Mouse (Mus musculus): ENCODE measurements around the gene Uck1. TPM values are rescaled to one million over a fixed set of nuclear protein-coding genes. Genes with fewer than 3 reads are reported as not detected.

The Uck1 gene
- total and polyA plus RNA-seq, 3 experiments: 60.6 to 73.7 TPM; not detected in 1

- Histone ChIP-seq H3K27ac (ENCODE audit: control insufficient read depth, low read depth, low read length) (peak overlapping the region; percentile 75), H3K36me3 (ENCODE audit: control insufficient read depth in 1 of 2, insufficient read depth in 2 of 2, low read length in 2 of 2) (peaks cover 2 to 38% of the 10 kb centered on the region in 2 experiments; a peak in 3 of 4 replicates), H3K4me3 (ENCODE audit: control insufficient read depth in 1 of 2, insufficient read depth in 1 of 2, low read depth in 2 of 2, low read length in 2 of 2) (peak overlapping the region; percentile 67 to 77), H3K79me2 (ENCODE audit: control insufficient read depth, insufficient read depth, low read length, poor library complexity) (peaks cover 4% of the 10 kb centered on the region; the same call in 1 of the 2 replicates), H3K4me1 (ENCODE audit: control insufficient read depth in 1 of 2, insufficient read depth in 2 of 2, low read length in 2 of 2) (peaks cover 15 to 29% of the 10 kb centered on the region in 2 experiments), H3K9ac (ENCODE audit: control insufficient read depth, low read depth, low read length, poor library complexity, severe bottlenecking) (peak overlapping the region; percentile 83), H3K27me3 (ENCODE audit: control insufficient read depth in 1 of 2, insufficient read depth in 2 of 2, low read length in 2 of 2) (no peaks in the 10 kb centered on the region), H3K9me3 (replicated peaks; ENCODE audit: insufficient read depth, low read length) (no peaks in the 10 kb centered on the region)
- DNase-seq (ENCODE audit: low read depth, low spot score): no peak
- no peak for TF ChIP-seq ETS1 (IDR thresholded peaks at IDR 0.05; ENCODE audit: low read depth, low read length)
- no peak for TF ChIP-seq CHD1 (IDR thresholded peaks at IDR 0.05; ENCODE audit: low read depth, low read length)
- TF ChIP-seq ZC3H11A (IDR thresholded peaks at IDR 0.05; ENCODE audit: low read depth, low read length): no peak
- no peak for TF ChIP-seq E2F4 (IDR thresholded peaks at IDR 0.05; ENCODE audit: borderline replicate concordance, low read depth, low read length)
Measured at GRCm38 (mm10) chr2:32237571-32237970, 22.4 kb downstream of the Uck1 start.

GRCm38 (mm10) chr2:32236760-32237487, 23.0 kb downstream of the Uck1 start:
- Histone ChIP-seq H3K79me2 (ENCODE audit: control insufficient read depth, insufficient read depth, low read length, poor library complexity) (peaks cover 4% of the 10 kb centered on the region; the same call in 1 of the 2 replicates), H3K27me3 (ENCODE audit: control insufficient read depth in 1 of 2, insufficient read depth in 2 of 2, low read length in 2 of 2) (no peaks in the 10 kb centered on the region), H3K9ac (ENCODE audit: control insufficient read depth, low read depth, low read length, poor library complexity, severe bottlenecking) (peak overlapping the region; percentile 83), H3K36me3 (ENCODE audit: control insufficient read depth in 1 of 2, insufficient read depth in 2 of 2, low read length in 2 of 2) (peaks cover 0 to 38% of the 10 kb centered on the region in 2 experiments; a peak in 3 of 4 replicates), H3K9me3 (replicated peaks; ENCODE audit: insufficient read depth, low read length) (no peaks in the 10 kb centered on the region), H3K4me1 (ENCODE audit: control insufficient read depth in 1 of 2, insufficient read depth in 2 of 2, low read length in 2 of 2) (peaks cover 15 to 29% of the 10 kb centered on the region in 2 experiments), H3K4me3 (ENCODE audit: control insufficient read depth in 1 of 2, insufficient read depth in 1 of 2, low read depth in 2 of 2, low read length in 2 of 2) (peak overlapping the region; percentile 67 to 77), H3K27ac (ENCODE audit: control insufficient read depth, low read depth, low read length) (peak overlapping the region; percentile 75)
- peak; percentile 79 for DNase-seq (ENCODE audit: low read depth, low spot score)
- TF ChIP-seq CHD1 (IDR thresholded peaks at IDR 0.05; ENCODE audit: low read depth, low read length) (peak; percentile 81; the same call in 1 of the 2 replicates), ZKSCAN1 (IDR thresholded peaks at IDR 0.05; ENCODE audit: low read depth, low read length) (no peak), POLR2A (IDR thresholded peaks at IDR 0.05; ENCODE audit: control insufficient read depth in 1 of 2, insufficient read depth in 1 of 2, low read depth in 1 of 2, low read length in 2 of 2, poor library complexity in 1 of 2) (no peak), ETS1 (IDR thresholded peaks at IDR 0.05; ENCODE audit: low read depth, low read length) (0 out of 2 replicates have a peak, but pooled peaks have one; percentile 12), MAX (IDR thresholded peaks at IDR 0.05; ENCODE audit: low read length) (0 out of 2 replicates have a peak, but pooled peaks have one; percentile 16), EP300 (IDR thresholded peaks at IDR 0.05; ENCODE audit: low read depth in 1 of 2, low read length in 2 of 2) (no peak), USF2 (IDR thresholded peaks at IDR 0.05; ENCODE audit: borderline replicate concordance in 1 of 2, insufficient read depth in 1 of 2, low read depth in 1 of 2, low read length in 2 of 2) (no peak), ZC3H11A (IDR thresholded peaks at IDR 0.05; ENCODE audit: low read depth, low read length) (no peak), MYB (IDR thresholded peaks at IDR 0.05; ENCODE audit: low read depth, low read length) (peak; percentile 44; the same call in 1 of the 2 replicates), MYC (IDR thresholded peaks at IDR 0.05; ENCODE audit: low read depth, low read length) (no peak), MAZ (IDR thresholded peaks at IDR 0.05; ENCODE audit: low read depth, low read length) (no peak), SIN3A (IDR thresholded peaks at IDR 0.05; ENCODE audit: low read length) (peak; percentile 23), CTCF (IDR thresholded peaks at IDR 0.05 in 2 of 3, conservative IDR thresholded peaks at IDR 0.05 in 1 of 3; ENCODE audit: control insufficient read depth in 1 of 3, insufficient read depth in 1 of 3, low read depth in 2 of 3, low read length in 3 of 3, poor library complexity in 1 of 3, severe bottlenecking in 1 of 3) (peak in 2 of 3 experiments; percentile 34 to 56; a peak in 4 of 6 replicates), MEF2A (IDR thresholded peaks at IDR 0.05; ENCODE audit: extremely low read depth, insufficient replicate concordance, low read depth, low read length, poor library complexity, severe bottlenecking) (no peak), POLR2AphosphoS5 (IDR thresholded peaks at IDR 0.05; ENCODE audit: borderline replicate concordance, low read depth, low read length) (no peak), GABPA (IDR thresholded peaks at IDR 0.05; ENCODE audit: low read depth, low read length) (no peak), NRF1 (IDR thresholded peaks at IDR 0.05; ENCODE audit: insufficient read depth, low read depth, low read length, poor library complexity, severe bottlenecking) (peak; percentile 37; the same call in 1 of the 2 replicates), BHLHE40 (IDR thresholded peaks at IDR 0.05; ENCODE audit: borderline replicate concordance, low read depth, low read length) (no peak), SMC3 (IDR thresholded peaks at IDR 0.05; ENCODE audit: low read depth, low read length) (0 out of 2 replicates have a peak, but pooled peaks have one; percentile 13), ZNF384 (IDR thresholded peaks at IDR 0.05; ENCODE audit: low read depth, low read length) (no peak), HCFC1 (IDR thresholded peaks at IDR 0.05; ENCODE audit: low read depth, low read length) (peak; percentile 63)
